Mouse (Mus musculus) lung, postnatal 4 days (tissue): ENCODE data around the gene Fam213b.

ENCODE experiments used
- DNase-seq, 2 experiments: peaks; one replicate each; pipeline ENCODE4 v3.0.0; 2021

Gene Fam213b

GRCm38 (mm10) chr4:154922291-154922690, 23.4 kb upstream of the Fam213b start:
- no peak for DNase-seq

- DNase-seq, result peak in 1 of 2 experiments; percentile 2
Observed at GRCm38 (mm10) chr4:154916662-154917061, 17.7 kb upstream of the Fam213b start.

- DNase-seq, result peak in 1 of 2 experiments; percentile 17
Observed at GRCm38 (mm10) chr4:154915286-154915685, 16.4 kb upstream of the Fam213b start.

GRCm38 (mm10) chr4:154914707-154915106, 15.8 kb upstream of the Fam213b start:
- DNase-seq, result peak in 1 of 2 experiments; percentile 10

- DNase-seq, result no peak
Observed at GRCm38 (mm10) chr4:154914252-154914651, 15.3 kb upstream of the Fam213b start.

- peak in 1 of 2 experiments; percentile 6 for DNase-seq
Observed at GRCm38 (mm10) chr4:154913845-154914244, 14.9 kb upstream of the Fam213b start.

GRCm38 (mm10) chr4:154911644-154912043, 12.7 kb upstream of the Fam213b start:
- DNase-seq, result no peak

- DNase-seq, result peak; percentile 66
Observed at GRCm38 (mm10) chr4:154910606-154911522, 11.9 kb upstream of the Fam213b start.

- no peak for DNase-seq
Observed at GRCm38 (mm10) chr4:154908490-154908889, 9.6 kb upstream of the Fam213b start.

- DNase-seq, result peak; percentile 78 to 85
Observed at GRCm38 (mm10) chr4:154907833-154908232, 8.9 kb upstream of the Fam213b start.

GRCm38 (mm10) chr4:154904185-154905071, 5.5 kb upstream of the Fam213b start:
- peak; percentile 88 for DNase-seq

- DNase-seq, result no peak
Observed at GRCm38 (mm10) chr4:154902371-154902770, 3.4 kb upstream of the Fam213b start.

- peak in 1 of 2 experiments; percentile 21 for DNase-seq
Observed at GRCm38 (mm10) chr4:154897676-154898465, 1.1 kb downstream of the Fam213b start.

- DNase-seq, result peak in 1 of 2 experiments; percentile 4
Observed at GRCm38 (mm10) chr4:154895549-154895948, 3.4 kb downstream of the Fam213b start.

- peak in 1 of 2 experiments; percentile 29 for DNase-seq
Observed at GRCm38 (mm10) chr4:154890887-154891286, 8.0 kb downstream of the Fam213b start.

GRCm38 (mm10) chr4:154887593-154888250, 11.2 kb downstream of the Fam213b start:
- DNase-seq, result peak in 1 of 2 experiments; percentile 14

- DNase-seq, result peak in 1 of 2 experiments; percentile 20
Observed at GRCm38 (mm10) chr4:154886876-154887592, 11.9 kb downstream of the Fam213b start.

- DNase-seq, result no peak
Observed at GRCm38 (mm10) chr4:154885416-154885815, 13.5 kb downstream of the Fam213b start.

- DNase-seq, result peak in 1 of 2 experiments; percentile 27
Observed at GRCm38 (mm10) chr4:154882014-154882659, 16.8 kb downstream of the Fam213b start.

GRCm38 (mm10) chr4:154880730-154881129, 18.2 kb downstream of the Fam213b start:
- peak in 1 of 2 experiments; percentile 66 for DNase-seq
